Mouse (Mus musculus) heart, adult 11 months (tissue): ENCODE measurements around the gene Prpsap2.
"Not testable (repeated sequence)": the region's sequence is repeated elsewhere in the genome, so short reads cannot be mapped to it uniquely, and the experiment has no call there.

ENCODE experiments used
- DNase-seq: peaks from one replicate; pipeline ENCODE4 v3.0.0; 2022

Gene Prpsap2

GRCm38 (mm10) chr11:61761584-61762407 is at the start of gene Prpsap2:
Gene Prpsap2 (minus strand): TSS chr11:61762088.
- peak; percentile 100 for DNase-seq

GRCm38 (mm10) chr11:61809793-61810192 is 47.9 kb upstream of the Prpsap2 start:
- no peak for DNase-seq

GRCm38 (mm10) chr11:61808551-61809117 is 46.7 kb upstream of the Prpsap2 start:
- no peak for DNase-seq

GRCm38 (mm10) chr11:61793441-61793840 is 31.6 kb upstream of the Prpsap2 start:
- DNase-seq = peak; percentile 93

- DNase-seq = no peak
These were observed 26.7 kb upstream of the Prpsap2 start for GRCm38 (mm10) chr11:61788550-61788949.

GRCm38 (mm10) chr11:61782526-61782925 is 20.6 kb upstream of the Prpsap2 start:
- not testable (repeated sequence) for DNase-seq

- DNase-seq = peak; percentile 82
These were observed 12.8 kb upstream of the Prpsap2 start for GRCm38 (mm10) chr11:61774551-61775149.

- peak; percentile 93 for DNase-seq
These were observed 1.4 kb downstream of the Prpsap2 start for GRCm38 (mm10) chr11:61760518-61760917.

GRCm38 (mm10) chr11:61757151-61757550 is 4.7 kb downstream of the Prpsap2 start:
- peak; percentile 9 for DNase-seq

GRCm38 (mm10) chr11:61751612-61752011 is 10.3 kb downstream of the Prpsap2 start:
- DNase-seq = no peak

GRCm38 (mm10) chr11:61747161-61747560 is 14.7 kb downstream of the Prpsap2 start:
- DNase-seq = no peak

GRCm38 (mm10) chr11:61745781-61746180 is 16.1 kb downstream of the Prpsap2 start:
- DNase-seq = no peak

- no peak for DNase-seq
These were observed 17.4 kb downstream of the Prpsap2 start for GRCm38 (mm10) chr11:61744460-61744859.

GRCm38 (mm10) chr11:61743768-61744167 is 18.1 kb downstream of the Prpsap2 start:
- peak; percentile 92 for DNase-seq

GRCm38 (mm10) chr11:61740500-61740899 is 21.4 kb downstream of the Prpsap2 start:
- DNase-seq = no peak

GRCm38 (mm10) chr11:61737290-61737689 is 24.6 kb downstream of the Prpsap2 start:
- DNase-seq = no peak

GRCm38 (mm10) chr11:61732672-61733071 is 29.2 kb downstream of the Prpsap2 start:
- DNase-seq = no peak

- DNase-seq = peak; percentile 95
These were observed 33.9 kb downstream of the Prpsap2 start for GRCm38 (mm10) chr11:61728037-61728436.

- peak; percentile 63 for DNase-seq
These were observed 39.8 kb downstream of the Prpsap2 start for GRCm38 (mm10) chr11:61722077-61722476.

- DNase-seq = no peak
These were observed 41.3 kb downstream of the Prpsap2 start, which contains the start of gene Slc5a10 for GRCm38 (mm10) chr11:61720636-61721035. Gene Slc5a10 (minus strand): TSS chr11:61720826.

GRCm38 (mm10) chr11:61719826-61720225 is 42.1 kb downstream of the Prpsap2 start:
- DNase-seq = peak; percentile 88

GRCm38 (mm10) chr11:61719387-61719786 is 42.5 kb downstream of the Prpsap2 start:
- peak; percentile 80 for DNase-seq

GRCm38 (mm10) chr11:61717990-61718389 is 43.9 kb downstream of the Prpsap2 start:
- DNase-seq = no peak

GRCm38 (mm10) chr11:61715130-61715529 is 46.8 kb downstream of the Prpsap2 start:
- DNase-seq = no peak
